Mouse (Mus musculus): Measurements from ENCODE around the gene Gkn1. TPM values are rescaled to one million over a fixed set of nuclear protein-coding genes. Genes with fewer than 3 reads are reported as not detected.
A peak's percentile ranks its signal among the peaks of the same experiment; 100 is the strongest.

Gkn1 gene
- polyA plus RNA-seq, 1 experiment, result not detected

DNA sequence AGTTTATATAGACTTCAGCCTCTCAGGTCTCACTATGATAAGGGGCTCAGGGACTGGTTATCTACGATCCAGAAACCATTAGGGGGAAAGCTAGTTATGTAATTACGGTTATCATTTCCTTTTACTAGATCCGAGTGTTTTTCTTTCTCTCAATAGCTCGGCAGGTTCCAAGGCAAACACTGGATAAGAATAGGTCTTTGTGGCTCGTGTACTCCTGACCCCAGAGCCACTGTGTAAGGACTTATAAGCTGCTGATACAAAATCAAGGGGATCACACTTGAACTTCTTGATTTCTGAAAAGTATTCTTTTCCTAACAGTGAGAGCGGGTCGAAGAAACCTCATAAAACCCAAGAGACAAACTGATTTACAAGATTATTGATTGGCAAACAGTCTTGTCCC, 38.1 kb upstream of the Gkn1 start, which contains the start of gene Gkn3:
Gene Gkn3 (minus strand): TSS at position 59 of the 400 bp plus-strand sequence.
- TF ChIP-seq POLR2A (IDR thresholded peaks at IDR 0.05; ENCODE audit: low read depth, low read length) (no peak), CTCF (IDR thresholded peaks at IDR 0.05; ENCODE audit: extremely low read depth, insufficient read depth, insufficient read length, insufficient replicate concordance) (no peak)
- 69% methylated on average over 7 of the region's 7 CpGs for WGBS
- peaks cover 1% of the 10 kb centered on the region; the same call in 1 of the 2 replicates for H3K27me3 ChIP-seq (ENCODE audit: control insufficient read depth, insufficient read depth, low read length)
- no peak for DNase-seq (ENCODE audit: low read depth in 1 of 2, low spot score in 2 of 2)
- H3K4me3 ChIP-seq (ENCODE audit: extremely low read depth, insufficient read depth, insufficient read length), result no peak within 1 kb of the TSS
- no peaks in the 10 kb centered on the region for H3K4me1 ChIP-seq (ENCODE audit: control insufficient read depth, insufficient read depth, insufficient read length)
- no peak within 1 kb of the TSS for H3K27ac ChIP-seq (ENCODE audit: insufficient read depth, low read length)
- no peaks in the 10 kb centered on the region for H3K36me3 ChIP-seq (ENCODE audit: control insufficient read depth, insufficient read depth, low read length)

DNA sequence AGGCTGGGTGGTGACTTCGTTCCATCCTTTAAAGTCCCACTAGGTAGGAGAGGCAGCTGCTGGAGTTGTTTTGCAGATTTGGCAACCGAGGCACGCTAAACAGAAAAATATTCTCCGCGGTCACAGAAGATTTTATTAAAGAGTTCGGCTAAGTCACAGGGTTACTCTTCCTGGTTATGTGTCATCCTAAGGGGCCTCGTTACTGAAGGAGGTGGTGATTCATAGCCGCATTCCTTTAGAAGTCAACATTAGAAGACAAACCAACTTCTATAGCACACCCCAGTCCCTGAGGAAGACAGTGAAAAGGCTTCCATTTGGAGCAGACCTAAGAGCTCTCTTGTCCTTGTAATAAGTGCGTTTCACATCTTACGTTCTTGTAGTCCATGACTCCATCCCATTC, 35.9 kb upstream of the Gkn1 start:
- Histone ChIP-seq H3K27me3 (ENCODE audit: control insufficient read depth, insufficient read depth, low read length) (peaks cover 1% of the 10 kb centered on the region; the same call in 1 of the 2 replicates), H3K27ac (ENCODE audit: insufficient read depth, low read length) (no peak overlapping the region), H3K36me3 (ENCODE audit: control insufficient read depth, insufficient read depth, low read length) (no peaks in the 10 kb centered on the region), H3K4me3 (ENCODE audit: extremely low read depth, insufficient read depth, insufficient read length) (no peak overlapping the region), H3K4me1 (ENCODE audit: control insufficient read depth, insufficient read depth, insufficient read length) (no peaks in the 10 kb centered on the region)
- TF ChIP-seq CTCF (IDR thresholded peaks at IDR 0.05; ENCODE audit: extremely low read depth, insufficient read depth, insufficient read length, insufficient replicate concordance) (no peak), POLR2A (IDR thresholded peaks at IDR 0.05; ENCODE audit: low read depth, low read length) (no peak)
- DNase-seq (ENCODE audit: low read depth in 1 of 2, low spot score in 2 of 2), result no peak
- 89% methylated on average over 10 of the region's 10 CpGs for WGBS

DNA sequence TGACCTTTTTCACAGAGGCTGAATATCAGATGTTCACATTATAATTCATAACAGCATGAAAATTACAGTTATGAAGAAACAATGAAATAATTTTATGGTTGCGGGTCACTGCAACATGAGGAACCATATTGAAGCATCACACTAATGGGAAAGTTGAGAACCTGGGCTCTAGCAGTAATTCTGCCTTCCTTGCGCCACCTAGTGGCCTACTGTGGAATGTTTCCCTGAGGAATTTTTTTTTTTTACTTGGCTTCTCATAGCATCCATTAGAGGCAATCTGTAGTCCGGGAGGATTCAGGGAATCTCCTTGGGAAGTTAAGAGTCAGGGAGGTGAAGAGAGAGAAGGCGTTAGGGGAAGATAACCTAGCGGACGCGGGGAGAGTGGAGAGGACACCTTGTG, 35.5 kb upstream of the Gkn1 start:
- no peak overlapping the region for H3K27ac ChIP-seq (ENCODE audit: insufficient read depth, low read length)
- no peak overlapping the region for H3K4me3 ChIP-seq (ENCODE audit: extremely low read depth, insufficient read depth, insufficient read length)
- H3K36me3 ChIP-seq (ENCODE audit: control insufficient read depth, insufficient read depth, low read length), result no peaks in the 10 kb centered on the region
- peaks cover 1% of the 10 kb centered on the region; the same call in 1 of the 2 replicates for H3K27me3 ChIP-seq (ENCODE audit: control insufficient read depth, insufficient read depth, low read length)
- peak in 1 of 2 experiments; percentile 27 for DNase-seq (ENCODE audit: low read depth in 1 of 2, low spot score in 2 of 2)
- TF ChIP-seq POLR2A (IDR thresholded peaks at IDR 0.05; ENCODE audit: low read depth, low read length) (no peak), CTCF (IDR thresholded peaks at IDR 0.05; ENCODE audit: extremely low read depth, insufficient read depth, insufficient read length, insufficient replicate concordance) (peak; percentile 52; the same call in 1 of the 2 replicates)
- WGBS, result 18% methylated on average over 7 of the region's 7 CpGs
- no peaks in the 10 kb centered on the region for H3K4me1 ChIP-seq (ENCODE audit: control insufficient read depth, insufficient read depth, insufficient read length)

DNA sequence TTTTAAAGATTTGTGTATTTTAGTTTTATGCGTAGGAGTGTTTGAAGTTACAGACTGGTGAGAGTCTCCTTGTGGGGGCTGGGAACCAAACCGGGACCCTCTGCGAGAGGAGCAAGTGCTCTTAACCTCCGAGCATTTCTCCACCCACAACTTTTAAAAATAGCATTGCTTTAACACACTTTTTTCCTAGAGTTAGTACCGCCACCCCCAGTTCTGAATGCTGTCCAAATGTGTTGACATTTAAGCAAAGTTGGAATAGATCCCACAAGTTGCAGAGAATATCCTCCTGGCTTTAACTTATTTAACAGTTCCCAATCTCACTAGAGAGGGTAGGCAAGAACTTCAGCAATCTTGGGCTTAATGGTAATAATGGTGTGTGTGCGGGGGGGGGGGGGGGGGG, 34.0 kb upstream of the Gkn1 start:
- Histone ChIP-seq H3K4me3 (ENCODE audit: extremely low read depth, insufficient read depth, insufficient read length) (no peak overlapping the region), H3K4me1 (ENCODE audit: control insufficient read depth, insufficient read depth, insufficient read length) (no peaks in the 10 kb centered on the region), H3K27me3 (ENCODE audit: control insufficient read depth, insufficient read depth, low read length) (peaks cover 1% of the 10 kb centered on the region; the same call in 1 of the 2 replicates), H3K27ac (ENCODE audit: insufficient read depth, low read length) (no peak overlapping the region), H3K36me3 (ENCODE audit: control insufficient read depth, insufficient read depth, low read length) (no peaks in the 10 kb centered on the region)
- no peak for DNase-seq (ENCODE audit: low read depth in 1 of 2, low spot score in 2 of 2)
- WGBS, result 56% methylated on average over 6 of the region's 6 CpGs
- no peak for TF ChIP-seq CTCF (IDR thresholded peaks at IDR 0.05; ENCODE audit: extremely low read depth, insufficient read depth, insufficient read length, insufficient replicate concordance)
- TF ChIP-seq POLR2A (IDR thresholded peaks at IDR 0.05; ENCODE audit: low read depth, low read length), result no peak

DNA sequence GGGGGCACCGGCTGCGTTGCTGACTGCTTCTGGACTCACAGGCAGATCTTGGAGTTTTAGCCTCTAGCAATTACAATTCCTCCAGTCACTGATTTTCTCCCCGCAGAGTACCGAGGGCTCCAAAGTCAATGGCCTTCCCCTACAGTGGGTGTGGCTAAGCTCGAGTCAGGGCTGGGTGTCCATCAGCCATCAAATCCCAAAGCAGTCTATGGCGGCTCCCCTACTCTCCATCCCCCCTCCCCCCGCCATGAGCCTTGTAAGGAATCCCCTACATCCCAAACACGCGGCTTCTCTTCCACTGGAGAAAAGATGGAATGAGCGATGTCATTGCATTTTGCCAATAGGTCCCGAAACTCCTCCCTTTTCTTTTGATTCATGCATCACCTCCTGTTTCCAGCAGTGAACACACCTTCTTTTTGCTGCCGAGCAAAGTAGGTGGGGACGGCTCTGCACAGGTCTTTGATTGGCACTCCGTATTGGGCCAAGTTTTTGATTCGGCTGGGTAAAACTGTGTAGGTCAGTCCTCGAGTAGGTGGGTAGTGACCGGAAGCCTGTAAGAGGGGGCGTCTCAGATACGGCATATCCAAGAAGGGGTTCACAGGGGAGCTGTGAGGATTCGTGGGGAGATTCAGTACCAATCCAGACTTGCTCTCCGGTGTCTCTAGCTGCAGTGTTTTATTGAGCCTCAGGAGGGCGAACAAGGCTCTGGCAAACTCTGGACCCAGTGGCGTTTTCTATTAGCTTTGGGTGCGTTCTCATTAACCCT, 33.4 kb upstream of the Gkn1 start:
- TF ChIP-seq CTCF (IDR thresholded peaks at IDR 0.05; ENCODE audit: extremely low read depth, insufficient read depth, insufficient read length, insufficient replicate concordance), result no peak
- no peak for TF ChIP-seq POLR2A (IDR thresholded peaks at IDR 0.05; ENCODE audit: low read depth, low read length)
- no peak for DNase-seq (ENCODE audit: low read depth in 1 of 2, low spot score in 2 of 2)
- H3K4me1 ChIP-seq (ENCODE audit: control insufficient read depth, insufficient read depth, insufficient read length), result no peaks in the 10 kb centered on the region
- peaks cover 1% of the 10 kb centered on the region; the same call in 1 of the 2 replicates for H3K27me3 ChIP-seq (ENCODE audit: control insufficient read depth, insufficient read depth, low read length)
- no peak overlapping the region for H3K4me3 ChIP-seq (ENCODE audit: extremely low read depth, insufficient read depth, insufficient read length)
- no peaks in the 10 kb centered on the region for H3K36me3 ChIP-seq (ENCODE audit: control insufficient read depth, insufficient read depth, low read length)
- WGBS, result 16% methylated on average over 24 of the region's 24 CpGs
- no peak overlapping the region for H3K27ac ChIP-seq (ENCODE audit: insufficient read depth, low read length)

DNA sequence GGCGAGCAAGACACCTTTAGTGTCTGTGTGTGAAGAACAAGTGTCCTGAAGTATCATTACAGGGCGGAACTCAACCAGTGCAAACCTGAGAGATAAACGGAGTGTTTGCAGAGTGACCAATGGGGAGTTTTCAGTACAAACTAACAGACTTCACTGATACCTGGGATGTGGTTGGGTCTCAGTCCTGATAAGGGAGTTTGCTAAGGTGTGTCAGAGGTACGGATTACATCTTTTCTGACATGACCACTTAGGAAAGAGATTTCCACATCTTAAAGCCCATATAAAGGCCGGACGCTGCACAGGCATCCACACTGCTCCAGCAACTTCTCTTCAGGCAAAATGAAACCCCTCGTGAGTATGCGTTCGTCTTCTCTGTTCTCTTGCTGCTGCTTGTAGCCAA, 22.3 kb upstream of the Gkn1 start, which contains the start of gene Gkn2:
Gene Gkn2 (plus strand): TSS at position 301 of the 400 bp plus-strand sequence.
- no peaks in the 10 kb centered on the region for H3K4me1 ChIP-seq (ENCODE audit: control insufficient read depth, insufficient read depth, insufficient read length)
- H3K4me3 ChIP-seq (ENCODE audit: extremely low read depth, insufficient read depth, insufficient read length), result no peak within 1 kb of the TSS
- no peaks in the 10 kb centered on the region for H3K27me3 ChIP-seq (ENCODE audit: control insufficient read depth, insufficient read depth, low read length)
- no peak within 1 kb of the TSS for H3K27ac ChIP-seq (ENCODE audit: insufficient read depth, low read length)
- no peaks in the 10 kb centered on the region for H3K36me3 ChIP-seq (ENCODE audit: control insufficient read depth, insufficient read depth, low read length)
- no peak for DNase-seq (ENCODE audit: low read depth in 1 of 2, low spot score in 2 of 2)
- no peak for TF ChIP-seq CTCF (IDR thresholded peaks at IDR 0.05; ENCODE audit: extremely low read depth, insufficient read depth, insufficient read length, insufficient replicate concordance)
- TF ChIP-seq POLR2A (IDR thresholded peaks at IDR 0.05; ENCODE audit: low read depth, low read length), result no peak
- 92% methylated on average over 9 of the region's 9 CpGs for WGBS

DNA sequence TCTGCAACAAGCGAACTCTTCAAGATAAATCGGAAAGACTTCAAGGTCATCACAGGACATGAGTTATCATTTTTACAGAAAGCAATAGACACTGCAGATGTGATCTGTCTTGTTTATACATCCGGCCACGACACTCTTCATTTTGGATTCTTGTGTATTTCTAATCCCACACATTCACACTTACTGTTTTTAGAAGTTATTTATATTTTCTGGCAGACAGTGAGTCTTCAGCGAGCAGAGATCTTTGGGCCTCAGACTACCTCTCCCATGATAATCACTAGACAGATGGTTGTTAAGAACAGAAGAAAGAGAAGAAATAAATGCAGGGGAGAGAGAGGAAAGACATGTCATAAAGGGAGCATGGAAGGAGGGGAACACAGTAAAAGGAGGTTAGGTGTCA, 18.5 kb upstream of the Gkn1 start:
- no peaks in the 10 kb centered on the region for H3K36me3 ChIP-seq (ENCODE audit: control insufficient read depth, insufficient read depth, low read length)
- 91% methylated on average over 5 of the region's 5 CpGs for WGBS

More for the DNA sequence above, 18.5 kb upstream of the Gkn1 start:
- no peak overlapping the region for H3K27ac ChIP-seq (ENCODE audit: insufficient read depth, low read length)
- DNase-seq (ENCODE audit: low read depth in 1 of 2, low spot score in 2 of 2), result no peak
- TF ChIP-seq POLR2A (IDR thresholded peaks at IDR 0.05; ENCODE audit: low read depth, low read length) (no peak), CTCF (IDR thresholded peaks at IDR 0.05; ENCODE audit: extremely low read depth, insufficient read depth, insufficient read length, insufficient replicate concordance) (no peak)
- no peaks in the 10 kb centered on the region for H3K27me3 ChIP-seq (ENCODE audit: control insufficient read depth, insufficient read depth, low read length)
- H3K4me3 ChIP-seq (ENCODE audit: extremely low read depth, insufficient read depth, insufficient read length), result no peak overlapping the region
- no peaks in the 10 kb centered on the region for H3K4me1 ChIP-seq (ENCODE audit: control insufficient read depth, insufficient read depth, insufficient read length)
